14 mouse cellular contexts compared by ENCODE assay signal in the genomic region with DNA sequence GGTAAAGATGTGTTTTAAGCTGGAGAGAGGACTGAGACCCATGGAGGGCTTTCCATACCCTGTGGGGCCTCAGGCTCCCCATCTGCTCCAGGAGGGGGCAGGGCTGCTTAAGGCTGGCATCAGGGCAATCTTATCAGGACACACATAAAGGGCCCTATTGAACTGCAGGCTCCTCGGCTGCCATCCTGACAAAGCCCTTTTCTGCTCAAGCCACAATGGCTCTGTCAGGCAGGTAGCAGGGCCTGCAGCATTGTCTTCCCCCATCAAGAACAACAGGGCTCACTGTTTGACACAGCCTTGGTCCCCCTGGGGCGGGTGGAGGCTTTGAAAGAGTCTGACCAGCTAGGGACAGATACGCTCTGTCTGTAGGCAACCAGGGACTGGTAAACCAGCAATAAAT. TPM values are rescaled to one million over a fixed set of nuclear protein-coding genes. Genes with fewer than 3 reads are reported as not detected.
DNase-seq lines count a peak whose midpoint lies in the region; ATAC-seq and TF ChIP-seq lines count a peak whose summit lies in the region.
"Had no signal": no experiment of that assay in that cellular context is flagged by ENCODE, and none has a peak within 500 bp of the region (broad histone marks: within the 10 kb centered on the region; RNA-seq: fewer than 3 reads in every experiment).

No protein-coding gene starts in this region.

- peak; percentile 35; the same call in 1 of the 2 replicates for TF ChIP-seq CTCF in intestine, postnatal 0 days (IDR thresholded peaks at IDR 0.05; ENCODE audit: low read depth)

- no peaks in the 10 kb centered on the region for H3K36me3 ChIP-seq in intestine, postnatal 0 days (ENCODE audit: control insufficient read depth, insufficient read depth)
- no peaks in the 10 kb centered on the region for H3K36me3 ChIP-seq in intestine, embryonic 15.5 days
- no peaks in the 10 kb centered on the region for H3K36me3 ChIP-seq in neural tube, embryonic 12.5 days
- H3K36me3 ChIP-seq in neural tube, embryonic 15.5 days = no peaks in the 10 kb centered on the region
- H3K36me3 ChIP-seq: heart, embryonic 15.5 days; midbrain, embryonic 12.5 days had no signal

- H3K9ac ChIP-seq in intestine, postnatal 0 days (ENCODE audit: low read depth, low read length) = no peak overlapping the region
- H3K9ac ChIP-seq in intestine, embryonic 15.5 days = no peak overlapping the region
- H3K9ac ChIP-seq in neural tube, embryonic 12.5 days = 0 out of 2 replicates have a peak overlapping the region, but pooled peaks have one; percentile 13
- H3K9ac ChIP-seq in neural tube, embryonic 15.5 days (replicated peaks) = no peak overlapping the region
- H3K9ac ChIP-seq: heart, embryonic 15.5 days; midbrain, embryonic 12.5 days had no signal

- ATAC-seq in intestine, postnatal 0 days = no peak
- ATAC-seq in intestine, embryonic 15.5 days = no peak
- ATAC-seq in neural tube, embryonic 12.5 days (ENCODE audit: low FRiP score, low read depth) = no peak
- ATAC-seq in neural tube, embryonic 15.5 days (ENCODE audit: low FRiP score) = no peak
- ATAC-seq: forebrain, embryonic 16.5 days had no signal

- H3K27ac ChIP-seq in intestine, postnatal 0 days (ENCODE audit: low read depth, low read length) = no peak overlapping the region
- H3K27ac ChIP-seq in intestine, embryonic 15.5 days = no peak overlapping the region
- H3K27ac ChIP-seq in neural tube, embryonic 12.5 days = no peak overlapping the region
- H3K27ac ChIP-seq in neural tube, embryonic 15.5 days (replicated peaks) = no peak overlapping the region
- H3K27ac ChIP-seq: heart, embryonic 15.5 days; midbrain, embryonic 12.5 days had no signal

- H3K9me3 ChIP-seq in intestine, postnatal 0 days (ENCODE audit: control insufficient read depth) = no peaks in the 10 kb centered on the region
- no peaks in the 10 kb centered on the region for H3K9me3 ChIP-seq in intestine, embryonic 15.5 days
- no peaks in the 10 kb centered on the region for H3K9me3 ChIP-seq in neural tube, embryonic 12.5 days
- H3K9me3 ChIP-seq in neural tube, embryonic 15.5 days (replicated peaks) = no peaks in the 10 kb centered on the region
- H3K9me3 ChIP-seq: heart, embryonic 15.5 days; midbrain, embryonic 12.5 days had no signal

- WGBS in intestine, postnatal 0 days = 56% methylated on average over 3 of the region's 3 CpGs
- 54% methylated on average over 3 of the region's 3 CpGs for WGBS in intestine, embryonic 15.5 days
- 37% methylated on average over 3 of the region's 3 CpGs for WGBS in neural tube, embryonic 12.5 days
- 41% methylated on average over 3 of the region's 3 CpGs for WGBS in neural tube, embryonic 15.5 days

- H3K4me1 ChIP-seq in intestine, postnatal 0 days (replicated peaks; ENCODE audit: control insufficient read depth, insufficient read depth, low read length) = no peaks in the 10 kb centered on the region
- no peaks in the 10 kb centered on the region for H3K4me1 ChIP-seq in intestine, embryonic 15.5 days (replicated peaks)
- H3K4me1 ChIP-seq in neural tube, embryonic 12.5 days = peaks cover 12% of the 10 kb centered on the region
- H3K4me1 ChIP-seq in neural tube, embryonic 15.5 days = peaks cover 9% of the 10 kb centered on the region

- peak; percentile 14 for DNase-seq in embryo, embryonic 10.5 days (ENCODE audit: low spot score)
- no peak for DNase-seq in embryo, embryonic 10 days (ENCODE audit: low spot score)
- DNase-seq in gastrocnemius, postnatal 14 days = no peak
- no peak for DNase-seq in gastrocnemius, adult 18-20 months (ENCODE audit: low spot score)
- DNase-seq: gastrocnemius, postnatal 25 days; right cerebral cortex, postnatal 14 days had no signal

- no peaks in the 10 kb centered on the region for H3K27me3 ChIP-seq in intestine, postnatal 0 days (replicated peaks; ENCODE audit: control insufficient read depth, insufficient read depth, low read length)
- H3K27me3 ChIP-seq in intestine, embryonic 15.5 days (replicated peaks) = 0 out of 2 replicates have a peak, but pooled peaks cover 5% of the 10 kb centered on the region
- H3K27me3 ChIP-seq in neural tube, embryonic 12.5 days (replicated peaks) = peaks cover 14% of the 10 kb centered on the region
- peaks cover 11% of the 10 kb centered on the region for H3K27me3 ChIP-seq in neural tube, embryonic 15.5 days (replicated peaks)
- H3K27me3 ChIP-seq: heart, embryonic 15.5 days had no signal

- intact Hi-C loops in gastrocnemius, postnatal 14 days (cut with DNase I; ENCODE audit: low total_unique reads) = no loop called here

- no peak overlapping the region for H3K4me2 ChIP-seq in intestine, postnatal 0 days (replicated peaks; ENCODE audit: low read depth)
- no peak overlapping the region for H3K4me2 ChIP-seq in intestine, embryonic 15.5 days (replicated peaks)
- H3K4me2 ChIP-seq in neural tube, embryonic 12.5 days (replicated peaks) = no peak overlapping the region
- H3K4me2 ChIP-seq in neural tube, embryonic 15.5 days = no peak overlapping the region
- H3K4me2 ChIP-seq: heart, embryonic 15.5 days; midbrain, embryonic 12.5 days had no signal

- no peak overlapping the region for H3K4me3 ChIP-seq in intestine, postnatal 0 days (ENCODE audit: low read depth, low read length)
- no peak overlapping the region for H3K4me3 ChIP-seq in intestine, embryonic 15.5 days (replicated peaks)
- no peak overlapping the region for H3K4me3 ChIP-seq in neural tube, embryonic 12.5 days
- no peak overlapping the region for H3K4me3 ChIP-seq in neural tube, embryonic 15.5 days (replicated peaks)
- H3K4me3 ChIP-seq: erythroblast, embryonic 14.5 days; heart, embryonic 15.5 days; midbrain, embryonic 12.5 days had no signal

RNA-seq across cellular contexts. Expression of a gene that starts 3.6 kb away (rescaled TPM):
- polyA plus RNA-seq in intestine, postnatal 0 days (2015; fragmentation: Nextera tagmentation; extraction: Ambion mirVana) = 2.1 and 2.9 TPM in 2 replicates
- 3.1 and 3.6 TPM in 2 replicates for polyA plus RNA-seq in intestine, embryonic 15.5 days (2015; fragmentation: Nextera tagmentation; extraction: Ambion mirVana)
- 0.55 and 0.82 TPM in 2 replicates for polyA plus RNA-seq in neural tube, embryonic 12.5 days (2016; fragmentation: Nextera tagmentation; extraction: Ambion mirVana)
- polyA plus RNA-seq in neural tube, embryonic 15.5 days (2015; fragmentation: Nextera tagmentation; extraction: Ambion mirVana) = 0.15 and 0.75 TPM in 2 replicates
- under 1 TPM; 0.07 to 0.21 TPM for total RNA-seq in gastrocnemius, postnatal 14 days (2021)
- not detected for total RNA-seq in gastrocnemius, adult 18-20 months (2021)
- total RNA-seq: gastrocnemius, postnatal 25 days had no signal
- polyA plus RNA-seq: erythroblast, embryonic 14.5 days had no signal
